Mouse (Mus musculus) spleen, adult 2 months (tissue): ENCODE measurements around the gene Slc9a9.

Source experiments
- CTCF ChIP-seq: fragments of 200-500 bp; IDR thresholded peaks from 2 replicates; pipeline ENCODE4 v1.5.1; 2011; ENCODE audit warnings: mild to moderate bottlenecking, inconsistent platforms; ENCODE audit not compliant: insufficient read depth, insufficient read length, insufficient replicate concordance; ENCODE audit errors: extremely low read depth
- POLR2A ChIP-seq: fragments of 200-500 bp; IDR thresholded peaks from 2 replicates; pipeline ENCODE4 v1.6.1; 2011; ENCODE audit warnings: low read depth, low read length, inconsistent platforms

DNA sequence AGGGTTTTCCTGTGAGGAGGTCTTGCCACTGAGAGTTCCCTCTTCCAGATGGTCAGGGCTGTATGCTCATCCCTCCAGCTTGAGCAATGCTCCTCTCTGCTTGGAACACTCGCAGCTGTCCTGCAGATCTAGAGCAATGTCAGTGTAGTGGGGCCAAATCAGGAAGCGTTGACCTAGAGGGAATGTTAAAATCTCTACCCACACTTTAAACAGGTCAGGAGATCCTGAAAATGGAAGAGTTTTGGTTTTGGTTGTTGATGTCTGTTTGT is 36.0 kb downstream of the Slc9a9 start:
- no peak for TF ChIP-seq CTCF
- no peak for TF ChIP-seq POLR2A
